Mouse (Mus musculus): ENCODE data around the gene Hist1h3f. TPM values are rescaled to one million over a fixed set of nuclear protein-coding genes. Genes with fewer than 3 reads are reported as not detected.

Hist1h3f gene
- 10 to 100 TPM; 16.0 to 17.8 TPM for total RNA-seq (2021)

GRCm38 (mm10) chr13:23543965-23544786 is at the start of gene Hist1h3f:
TSS of gene Hist1h3f (plus strand) at chr13:23544052.
- intact Hi-C loops (cut with DNase I) = no loop called here
- DNase-seq (ENCODE audit: low spot score in 2 of 2) = peak; percentile 86 to 95

GRCm38 (mm10) chr13:23495526-23495925 is 48.3 kb upstream of the Hist1h3f start:
- intact Hi-C loops (cut with DNase I) = no loop called here
- DNase-seq (ENCODE audit: low spot score in 2 of 2) = no peak

DNA sequence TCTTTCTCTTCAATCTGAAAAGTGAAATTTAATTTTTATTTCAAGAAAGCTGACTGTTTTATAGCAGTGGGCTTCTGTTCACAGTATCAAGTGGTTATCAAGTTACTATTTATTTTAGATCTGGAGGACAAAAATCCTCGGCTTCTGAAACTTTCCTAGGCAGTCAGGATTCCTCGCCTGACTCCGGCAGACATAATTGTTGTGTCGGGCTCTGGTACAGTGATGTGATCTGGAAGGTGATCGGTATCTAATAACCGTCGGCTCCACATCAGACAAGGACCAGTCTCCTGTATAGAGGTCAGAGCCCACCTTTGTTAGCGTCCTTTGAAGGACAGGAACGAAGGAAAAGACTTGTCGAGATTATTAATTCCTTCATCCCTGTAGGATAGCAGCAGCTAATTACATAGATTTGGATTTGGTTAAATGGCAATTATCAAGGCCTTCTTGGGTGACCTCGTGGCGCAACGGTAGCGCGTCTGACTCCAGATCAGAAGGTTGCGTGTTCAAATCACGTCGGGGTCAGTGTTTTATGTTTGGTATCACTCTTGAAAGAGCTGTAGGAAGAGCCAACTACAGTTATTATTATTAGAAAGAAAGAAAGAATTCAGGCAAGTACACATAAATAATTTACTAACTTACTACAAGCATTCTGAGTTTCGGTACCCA is 46.1 kb upstream of the Hist1h3f start:
- intact Hi-C loops (cut with DNase I) = no loop called here
- DNase-seq (ENCODE audit: low spot score in 2 of 2) = peak; percentile 42 to 53

- intact Hi-C loops (cut with DNase I) = no loop called here
- no peak for DNase-seq (ENCODE audit: low spot score in 2 of 2)
Measured at GRCm38 (mm10) chr13:23498653-23499052, 45.2 kb upstream of the Hist1h3f start.

DNA sequence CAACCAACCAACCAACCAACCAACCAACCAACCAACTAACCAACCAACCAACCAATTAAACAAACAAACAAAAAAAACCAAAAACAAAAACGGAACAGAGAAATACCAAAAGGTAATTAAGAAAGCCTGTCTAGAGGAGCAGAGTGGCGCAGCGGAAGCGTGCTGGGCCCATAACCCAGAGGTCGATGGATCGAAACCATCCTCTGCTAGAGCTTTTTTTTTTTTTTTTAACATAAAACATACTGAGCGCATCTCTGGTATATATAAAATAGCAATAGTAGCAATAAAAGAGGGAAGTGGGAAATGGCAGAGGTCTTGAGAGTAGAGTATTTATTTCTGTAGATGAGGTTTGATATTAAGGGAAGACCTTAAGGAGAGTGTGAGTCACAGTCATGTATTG is 43.9 kb upstream of the Hist1h3f start:
- DNase-seq (ENCODE audit: low spot score in 2 of 2) = no peak
- intact Hi-C loops (cut with DNase I) = loop anchor here (5.0 kb wide), 2 partner anchors 33 to 203 kb away; partner anchors contain the start of gene Btn1a1

DNA sequence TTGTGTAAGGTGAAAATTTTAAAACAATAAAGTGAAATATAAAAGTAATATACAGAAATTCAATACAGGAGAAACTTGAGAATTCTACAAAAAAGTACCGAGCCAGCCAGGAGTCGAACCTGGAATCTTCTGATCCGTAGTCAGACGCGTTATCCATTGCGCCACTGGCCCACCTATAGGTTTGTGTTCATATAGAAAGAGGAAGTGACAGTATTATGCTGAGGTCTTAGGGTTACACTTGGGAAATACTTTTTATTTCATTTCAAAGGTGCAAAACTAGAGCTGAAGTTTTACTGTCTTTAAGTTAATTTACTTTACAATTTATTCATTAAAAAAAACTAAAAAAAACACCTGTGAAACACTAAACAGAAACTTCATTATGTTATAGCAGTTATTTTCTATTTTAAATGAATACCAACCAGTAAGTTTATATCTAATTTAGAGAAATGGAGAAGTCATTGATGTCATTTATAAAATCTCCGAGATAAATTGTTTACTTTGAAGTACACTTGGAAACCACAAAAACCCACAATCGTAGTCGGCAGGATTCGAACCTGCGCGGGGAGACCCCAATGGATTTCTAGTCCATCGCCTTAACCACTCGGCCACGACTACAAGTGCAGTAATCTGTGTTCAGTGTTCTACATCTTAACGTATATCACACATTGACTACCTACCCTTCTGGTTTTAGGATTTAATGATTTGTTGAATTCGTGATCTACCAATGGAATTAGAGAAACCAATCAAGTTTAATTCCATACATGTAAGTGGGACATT is 43.2 kb upstream of the Hist1h3f start:
- DNase-seq (ENCODE audit: low spot score in 2 of 2) = peak; percentile 82 to 92
- intact Hi-C loops (cut with DNase I) = loop anchor here (5.0 kb wide), 2 partner anchors 33 to 203 kb away; partner anchors contain the start of gene Btn1a1

GRCm38 (mm10) chr13:23501511-23501910 is 42.3 kb upstream of the Hist1h3f start:
- DNase-seq (ENCODE audit: low spot score in 2 of 2) = no peak
- intact Hi-C loops (cut with DNase I) = loop anchor here (5.0 kb wide), 2 partner anchors 34 to 204 kb away; partner anchors contain the start of gene Btn1a1

- no peak for DNase-seq (ENCODE audit: low spot score in 2 of 2)
- intact Hi-C loops (cut with DNase I) = loop anchor here (5.0 kb wide), 2 partner anchors 35 to 205 kb away; partner anchors contain the start of gene Btn1a1
Measured at GRCm38 (mm10) chr13:23502031-23502567, 41.8 kb upstream of the Hist1h3f start.

- no peak for DNase-seq (ENCODE audit: low spot score in 2 of 2)
- intact Hi-C loops (cut with DNase I) = loop anchor here (5.0 kb wide), 2 partner anchors 36 to 206 kb away; partner anchors contain the start of gene Btn1a1
Measured at GRCm38 (mm10) chr13:23502916-23503315, 40.9 kb upstream of the Hist1h3f start.

DNA sequence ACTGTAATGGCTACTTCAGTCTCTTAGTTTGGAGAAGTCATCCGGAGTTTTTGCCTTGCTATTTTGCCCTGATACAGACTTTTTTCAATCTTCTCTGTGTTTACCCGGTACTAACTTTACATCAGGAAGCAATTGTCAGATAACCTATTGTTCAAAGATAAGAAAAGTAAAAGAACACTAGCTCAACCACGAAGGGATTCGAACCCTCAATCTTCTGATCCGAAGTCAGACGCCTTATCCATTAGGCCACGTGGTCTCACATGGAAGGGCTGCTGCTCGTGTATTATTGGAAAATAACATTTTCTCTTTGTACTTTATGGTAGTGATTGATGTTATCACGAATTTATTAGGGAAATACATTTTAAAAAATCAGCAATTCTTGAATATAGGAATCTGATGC is 40.1 kb upstream of the Hist1h3f start:
- peak; percentile 73 to 75 for DNase-seq (ENCODE audit: low spot score in 2 of 2)
- intact Hi-C loops (cut with DNase I) = loop anchor here (5.0 kb wide), 2 partner anchors 36 to 206 kb away; partner anchors contain the start of gene Btn1a1

GRCm38 (mm10) chr13:23505662-23506345 is 38.0 kb upstream of the Hist1h3f start:
- intact Hi-C loops (cut with DNase I) = no loop called here
- no peak for DNase-seq (ENCODE audit: low spot score in 2 of 2)

DNA sequence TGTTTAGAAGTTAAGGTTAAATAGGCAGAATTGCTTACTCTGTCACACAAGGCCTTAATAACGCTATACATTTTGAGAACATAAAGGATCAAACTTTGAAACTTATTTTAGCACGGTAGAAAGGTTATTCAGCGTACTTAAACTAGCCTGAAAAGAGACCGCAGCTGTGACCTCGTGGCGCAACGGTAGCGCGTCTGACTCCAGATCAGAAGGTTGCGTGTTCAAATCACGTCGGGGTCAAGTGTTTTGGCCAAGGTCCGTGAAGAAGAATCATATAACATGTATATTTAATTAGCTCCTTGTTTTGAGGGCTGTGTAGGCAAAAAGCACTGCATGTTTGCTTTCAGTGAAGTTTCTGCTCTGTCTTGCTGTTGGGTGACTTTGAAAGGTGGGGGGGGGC is 37.5 kb upstream of the Hist1h3f start:
- intact Hi-C loops (cut with DNase I) = no loop called here
- peak in 1 of 2 experiments; percentile 37 for DNase-seq (ENCODE audit: low spot score in 2 of 2)

DNA sequence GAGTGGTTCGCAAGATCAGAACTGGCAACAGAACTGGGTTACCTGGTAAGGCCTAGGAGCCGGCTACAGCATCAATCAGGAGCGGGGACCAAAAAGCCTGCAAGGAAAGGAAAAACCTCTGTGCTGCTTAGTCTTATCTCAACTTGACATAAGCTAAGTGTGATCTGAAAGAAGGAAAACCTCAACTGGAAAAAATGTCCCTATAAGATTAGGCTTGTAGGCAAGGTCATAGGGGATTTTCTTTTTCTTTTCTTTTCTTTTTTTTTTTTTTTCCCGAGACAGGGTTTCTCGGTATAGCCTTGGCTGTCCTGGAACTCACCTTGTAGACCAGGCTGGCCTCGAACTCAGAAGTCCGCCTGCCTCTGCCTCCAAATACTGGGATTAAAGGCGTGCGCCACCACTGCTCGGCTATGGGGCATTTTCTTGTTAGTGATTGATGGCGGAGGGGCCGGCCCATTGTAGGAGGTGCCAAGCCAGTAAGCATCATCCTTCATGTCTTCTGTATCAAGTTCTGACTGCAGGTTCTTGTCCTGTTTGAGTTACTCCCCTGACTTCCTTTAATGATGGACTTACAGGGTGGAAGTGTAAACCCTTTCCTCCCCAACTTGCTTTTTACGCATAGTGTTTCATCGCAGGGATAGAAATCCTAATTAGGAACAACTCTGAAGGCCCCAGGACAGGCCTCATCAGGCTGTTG is 36.9 kb upstream of the Hist1h3f start:
- no peak for DNase-seq (ENCODE audit: low spot score in 2 of 2)
- intact Hi-C loops (cut with DNase I) = no loop called here

DNA sequence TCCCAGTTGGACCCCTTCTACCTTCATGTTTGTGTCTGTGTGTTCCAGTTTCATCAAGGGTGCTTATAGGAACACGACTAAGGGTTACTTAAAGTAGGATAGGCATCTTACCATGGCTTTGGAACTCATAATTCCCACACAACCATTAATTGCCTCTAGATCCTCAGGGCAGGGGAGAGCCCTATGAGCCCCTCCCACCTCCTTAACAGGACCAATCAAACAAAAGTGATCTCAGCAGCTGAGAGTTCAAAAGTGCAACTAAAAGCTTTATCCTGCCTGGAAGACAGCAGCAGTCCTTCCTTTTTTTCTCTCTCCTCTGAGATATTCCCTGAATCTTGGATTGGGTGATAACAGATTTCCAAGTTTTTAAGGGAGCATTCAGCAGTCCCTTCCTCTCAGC is 33.7 kb upstream of the Hist1h3f start:
- intact Hi-C loops (cut with DNase I) = loop anchor here (10.0 kb wide), 1 partner anchor 1565 kb away; the partner anchor contains the start of gene Zfp184
- DNase-seq (ENCODE audit: low spot score in 2 of 2) = no peak

DNA sequence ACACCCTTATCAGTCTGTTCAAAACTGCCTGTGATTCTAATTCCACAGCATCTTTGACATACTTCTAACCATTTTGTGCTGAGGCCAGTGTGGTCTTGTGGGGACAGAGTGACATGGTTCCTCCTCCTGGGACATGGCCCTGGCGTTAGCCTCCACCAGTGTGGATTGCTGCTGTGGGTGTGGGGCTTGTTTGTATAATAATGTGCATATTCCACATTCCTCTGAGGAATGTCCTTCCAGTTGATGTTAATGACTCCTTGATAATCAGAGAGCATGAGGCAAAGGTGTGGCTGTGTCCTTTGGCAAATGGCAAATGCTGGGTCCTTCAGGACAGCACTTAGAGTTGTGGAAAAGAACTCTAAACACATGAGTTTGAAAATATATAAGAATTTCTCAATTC is 30.3 kb upstream of the Hist1h3f start:
- intact Hi-C loops (cut with DNase I) = loop anchor here (10.0 kb wide), 1 partner anchor 1569 kb away; the partner anchor contains the start of gene Zfp184
- DNase-seq (ENCODE audit: low spot score in 2 of 2) = no peak

GRCm38 (mm10) chr13:23515281-23515680 is 28.6 kb upstream of the Hist1h3f start:
- intact Hi-C loops (cut with DNase I) = loop anchor here (5.0 to 10.0 kb wide), 3 partner anchors 148 to 1570 kb away; partner anchors contain the start of genes Zfp184 and Zfp322a
- no peak for DNase-seq (ENCODE audit: low spot score in 2 of 2)

- DNase-seq (ENCODE audit: low spot score in 2 of 2) = no peak
- intact Hi-C loops (cut with DNase I) = loop anchor here (5.0 to 10.0 kb wide), 3 partner anchors 149 to 1571 kb away; partner anchors contain the start of genes Zfp184 and Zfp322a
Measured at GRCm38 (mm10) chr13:23515826-23516620, 27.8 kb upstream of the Hist1h3f start.

Data from left cerebral cortex, postnatal 25 days (tissue).